Mouse (Mus musculus): ENCODE data around the gene Mfap4. TPM values are rescaled to one million over a fixed set of nuclear protein-coding genes. Genes with fewer than 3 reads are reported as not detected.

Mfap4 gene
- total and polyA plus RNA-seq, 2 experiments, result 0.28 to 4.2 TPM

DNA sequence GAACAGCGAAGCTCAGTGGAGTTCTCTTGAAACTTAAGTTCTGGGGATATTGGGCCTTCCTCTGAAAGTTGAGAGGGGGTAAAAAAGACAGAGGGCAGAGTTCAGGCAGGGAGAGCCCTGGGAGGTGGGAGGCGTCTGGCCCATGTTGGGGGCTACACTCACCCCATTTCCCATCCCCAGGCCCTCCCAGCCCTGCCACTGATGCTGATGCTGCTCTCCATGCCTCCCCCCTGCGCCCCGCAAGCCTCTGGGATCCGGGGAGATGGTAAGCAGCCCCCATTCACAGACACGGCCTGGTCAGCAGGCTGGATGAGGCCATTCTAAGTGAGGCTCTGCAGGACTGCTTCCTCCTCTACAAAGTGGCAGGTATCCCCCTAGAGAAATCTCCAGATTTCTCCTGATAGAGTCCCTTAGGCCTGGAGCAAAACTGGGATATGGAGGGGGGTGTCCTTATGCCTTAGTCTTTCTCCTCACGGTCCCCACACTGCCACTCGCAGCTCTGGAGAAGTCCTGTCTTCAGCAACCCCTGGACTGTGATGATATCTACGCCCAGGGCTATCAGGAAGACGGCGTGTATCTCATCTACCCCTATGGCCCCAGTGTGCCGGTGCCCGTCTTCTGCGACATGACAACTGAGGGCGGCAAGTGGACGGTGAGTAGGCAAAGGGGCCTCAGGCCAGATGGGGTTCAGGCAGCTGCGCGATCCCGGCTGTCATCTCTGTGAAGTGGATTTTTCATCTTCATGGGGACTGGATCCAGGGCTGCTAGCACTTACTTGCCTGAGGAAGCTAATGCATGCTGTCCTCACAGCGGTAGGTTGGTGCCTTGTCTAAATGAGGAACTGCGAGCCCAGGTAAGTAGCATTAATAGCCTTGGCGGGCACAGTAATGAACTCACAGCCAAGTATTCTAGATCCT, 568 bp downstream of the Mfap4 start:
- Histone ChIP-seq H3K27me3 (ENCODE audit: control insufficient read depth, insufficient read depth, low read length) (no peaks in the 10 kb centered on the region), H3K27ac (replicated peaks; ENCODE audit: insufficient read depth, low read depth, low read length) (no peak overlapping the region), H3K9ac (ENCODE audit: low read depth, low read length) (no peak overlapping the region), H3K4me3 (ENCODE audit: insufficient read depth, low read depth, low read length) (peak overlapping the region; percentile 6; the same call in 1 of the 2 replicates), H3K36me3 (ENCODE audit: control insufficient read depth, insufficient read depth, low read length) (no peaks in the 10 kb centered on the region), H3K79me2 (ENCODE audit: control insufficient read depth, insufficient read depth, low read length) (no peaks in the 10 kb centered on the region), H3K4me1 (ENCODE audit: control insufficient read depth, insufficient read depth, low read length) (no peaks in the 10 kb centered on the region)
- WGBS, result 90% methylated on average over 22 of the region's 22 CpGs
- TF ChIP-seq POLR2A (IDR thresholded peaks at IDR 0.05; ENCODE audit: extremely low read depth, insufficient read depth, low read length) (no peak), CTCF (IDR thresholded peaks at IDR 0.05; ENCODE audit: low read depth, low read length) (no peak)
- DNase-seq (ENCODE audit: extremely low read depth, low read depth, low spot score), result no peak

- H3K27me3 ChIP-seq (ENCODE audit: control insufficient read depth, insufficient read depth, low read length), result no peaks in the 10 kb centered on the region
- H3K79me2 ChIP-seq (ENCODE audit: control insufficient read depth, insufficient read depth, low read length), result no peaks in the 10 kb centered on the region
- H3K27ac ChIP-seq (replicated peaks; ENCODE audit: insufficient read depth, low read depth, low read length), result no peak overlapping the region
- H3K9ac ChIP-seq (ENCODE audit: low read depth, low read length), result no peak overlapping the region
- H3K4me3 ChIP-seq (ENCODE audit: insufficient read depth, low read depth, low read length), result no peak overlapping the region
- no peaks in the 10 kb centered on the region for H3K36me3 ChIP-seq (ENCODE audit: control insufficient read depth, insufficient read depth, low read length)
- 89% methylated on average over 14 of the region's 14 CpGs for WGBS
- TF ChIP-seq CTCF (IDR thresholded peaks at IDR 0.05; ENCODE audit: low read depth, low read length) (no peak), POLR2A (IDR thresholded peaks at IDR 0.05; ENCODE audit: extremely low read depth, insufficient read depth, low read length) (no peak)
- no peak for DNase-seq (ENCODE audit: extremely low read depth, low read depth, low spot score)
- H3K4me1 ChIP-seq (ENCODE audit: control insufficient read depth, insufficient read depth, low read length), result no peaks in the 10 kb centered on the region
Measured at GRCm38 (mm10) chr11:61486458-61487219, 1.4 kb downstream of the Mfap4 start.

GRCm38 (mm10) chr11:61487401-61487800, 2.2 kb downstream of the Mfap4 start:
- Histone ChIP-seq H3K79me2 (ENCODE audit: control insufficient read depth, insufficient read depth, low read length) (no peaks in the 10 kb centered on the region), H3K27me3 (ENCODE audit: control insufficient read depth, insufficient read depth, low read length) (no peaks in the 10 kb centered on the region), H3K36me3 (ENCODE audit: control insufficient read depth, insufficient read depth, low read length) (no peaks in the 10 kb centered on the region), H3K4me1 (ENCODE audit: control insufficient read depth, insufficient read depth, low read length) (no peaks in the 10 kb centered on the region), H3K4me3 (ENCODE audit: insufficient read depth, low read depth, low read length) (no peak overlapping the region), H3K9ac (ENCODE audit: low read depth, low read length) (no peak overlapping the region), H3K27ac (replicated peaks; ENCODE audit: insufficient read depth, low read depth, low read length) (no peak overlapping the region)
- no peak for DNase-seq (ENCODE audit: extremely low read depth, low read depth, low spot score)
- no peak for TF ChIP-seq POLR2A (IDR thresholded peaks at IDR 0.05; ENCODE audit: extremely low read depth, insufficient read depth, low read length)
- TF ChIP-seq CTCF (IDR thresholded peaks at IDR 0.05; ENCODE audit: low read depth, low read length), result no peak
- 77% methylated on average over 2 of the region's 2 CpGs for WGBS

DNA sequence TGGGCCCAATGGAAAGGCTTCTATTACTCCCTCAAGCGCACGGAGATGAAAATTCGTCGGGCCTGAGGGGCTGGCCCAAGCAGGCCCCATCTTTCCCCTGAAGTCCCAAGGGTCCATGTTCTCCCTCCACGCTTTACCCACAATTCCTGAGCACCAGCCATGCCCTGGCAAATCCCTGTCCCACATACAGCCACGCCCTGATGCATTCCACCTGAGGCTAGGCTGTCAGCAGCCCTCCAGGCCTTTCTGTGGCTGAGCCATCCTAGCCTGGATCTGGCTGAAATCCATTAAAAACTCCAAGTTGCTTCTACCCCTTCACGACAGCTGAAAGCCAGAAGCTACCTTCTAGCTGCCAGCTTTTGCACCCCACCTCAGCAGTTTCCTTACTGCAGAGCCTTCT, 2.7 kb downstream of the Mfap4 start:
- H3K36me3 ChIP-seq (ENCODE audit: control insufficient read depth, insufficient read depth, low read length), result no peaks in the 10 kb centered on the region

DNA sequence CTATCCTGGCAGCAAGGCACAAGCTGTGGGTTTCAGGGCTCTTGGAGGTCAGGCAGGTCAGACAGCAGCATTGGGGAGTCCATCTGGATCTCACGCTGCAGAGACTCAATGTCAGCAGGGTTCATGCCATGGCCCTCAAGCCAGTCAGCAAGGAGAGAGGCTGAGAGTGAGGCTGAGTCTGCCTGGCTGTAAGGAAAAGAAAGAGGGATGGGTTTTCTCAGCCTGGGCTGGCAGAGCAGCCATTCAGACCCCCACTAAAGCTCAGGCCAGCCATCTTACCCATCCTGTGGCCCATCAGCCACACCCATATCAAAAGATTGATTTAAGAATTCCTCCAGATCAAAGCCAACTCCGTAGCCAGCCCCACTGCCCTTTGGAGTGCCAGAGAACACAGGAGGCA, 3.9 kb downstream of the Mfap4 start:
- Histone ChIP-seq H3K27ac (replicated peaks; ENCODE audit: insufficient read depth, low read depth, low read length) (no peak overlapping the region), H3K36me3 (ENCODE audit: control insufficient read depth, insufficient read depth, low read length) (no peaks in the 10 kb centered on the region), H3K9ac (ENCODE audit: low read depth, low read length) (no peak overlapping the region), H3K27me3 (ENCODE audit: control insufficient read depth, insufficient read depth, low read length) (no peaks in the 10 kb centered on the region), H3K79me2 (ENCODE audit: control insufficient read depth, insufficient read depth, low read length) (no peaks in the 10 kb centered on the region), H3K4me1 (ENCODE audit: control insufficient read depth, insufficient read depth, low read length) (no peaks in the 10 kb centered on the region), H3K4me3 (ENCODE audit: insufficient read depth, low read depth, low read length) (no peak overlapping the region)
- TF ChIP-seq POLR2A (IDR thresholded peaks at IDR 0.05; ENCODE audit: extremely low read depth, insufficient read depth, low read length), result no peak
- TF ChIP-seq CTCF (IDR thresholded peaks at IDR 0.05; ENCODE audit: low read depth, low read length), result no peak
- no peak for DNase-seq (ENCODE audit: extremely low read depth, low read depth, low spot score)
- WGBS, result 96% methylated on average over 2 of the region's 2 CpGs

More for the DNA sequence above, 2.7 kb downstream of the Mfap4 start:
- Histone ChIP-seq H3K9ac (ENCODE audit: low read depth, low read length) (no peak overlapping the region), H3K79me2 (ENCODE audit: control insufficient read depth, insufficient read depth, low read length) (no peaks in the 10 kb centered on the region), H3K4me3 (ENCODE audit: insufficient read depth, low read depth, low read length) (no peak overlapping the region), H3K27me3 (ENCODE audit: control insufficient read depth, insufficient read depth, low read length) (no peaks in the 10 kb centered on the region), H3K4me1 (ENCODE audit: control insufficient read depth, insufficient read depth, low read length) (no peaks in the 10 kb centered on the region), H3K27ac (replicated peaks; ENCODE audit: insufficient read depth, low read depth, low read length) (no peak overlapping the region)
- no peak for TF ChIP-seq POLR2A (IDR thresholded peaks at IDR 0.05; ENCODE audit: extremely low read depth, insufficient read depth, low read length)
- no peak for TF ChIP-seq CTCF (IDR thresholded peaks at IDR 0.05; ENCODE audit: low read depth, low read length)
- DNase-seq (ENCODE audit: extremely low read depth, low read depth, low spot score), result no peak
- 96% methylated on average over 7 of the region's 7 CpGs for WGBS

All from liver, adult 2 months (tissue).